Mouse (Mus musculus): Measurements from ENCODE around the gene Mrgprf. TPM values are rescaled to one million over a fixed set of nuclear protein-coding genes. Genes with fewer than 3 reads are reported as not detected.

The Mrgprf gene
- polyA plus RNA-seq, 1 experiment from 2014 or later: 0.47 TPM

Other genes with a start within 250 kb of the Mrgprf start
- gene 1810010D01Rik, start 92.7 kb upstream of the Mrgprf start, polyA plus RNA-seq (2016; fragmentation: Nextera tagmentation; extraction: Ambion mirVana): 0.53 TPM in 1 of 2 replicates, not detected in the other
- 5.7 and 6.1 TPM in 2 replicates for gene Tpcn2, start 16.8 kb upstream of the Mrgprf start, polyA plus RNA-seq (2016; fragmentation: Nextera tagmentation; extraction: Ambion mirVana)
- gene Mrgprd, start 14.0 kb downstream of the Mrgprf start, polyA plus RNA-seq (2016; fragmentation: Nextera tagmentation; extraction: Ambion mirVana): 0.10 TPM in 1 of 2 replicates, not detected in the other